11 mouse cellular contexts compared by ENCODE assay signal in the genomic region with DNA sequence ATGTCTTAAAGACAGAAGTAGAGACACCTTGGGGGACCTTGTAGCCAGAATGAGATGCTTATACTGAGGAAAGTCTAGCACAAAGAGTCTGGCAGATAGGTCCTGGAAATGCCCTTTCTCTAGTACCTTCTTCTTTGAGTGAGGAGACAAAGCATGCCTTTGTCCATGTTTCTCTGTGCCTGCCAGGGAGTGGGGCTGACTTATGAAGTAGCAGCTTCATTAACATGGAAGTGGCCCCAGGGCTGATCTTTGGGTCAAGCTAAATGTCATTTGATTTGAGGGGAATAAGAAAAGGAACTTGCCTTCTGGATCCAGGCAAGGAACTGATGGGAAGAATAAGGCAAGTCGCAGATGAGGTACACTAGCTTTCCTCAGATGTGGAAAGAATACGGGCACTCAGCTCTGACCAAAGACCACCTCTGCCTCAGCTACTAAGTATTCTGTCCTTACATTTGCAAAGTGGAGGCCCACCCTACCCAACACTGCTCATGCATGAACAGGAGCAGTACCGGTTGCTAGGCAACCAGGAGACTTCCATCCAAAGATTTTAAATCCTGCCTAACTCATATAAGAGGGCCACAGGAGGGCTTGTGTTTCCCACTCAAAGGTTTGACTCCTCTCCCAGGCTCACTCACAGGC.
DNase-seq lines count a peak whose midpoint lies in the region; ATAC-seq lines count a peak whose summit lies in the region.
"Had no signal": no experiment of that assay in that cellular context is flagged by ENCODE, and none has a peak within 500 bp of the region (broad histone marks: within the 10 kb centered on the region; RNA-seq: fewer than 3 reads in every experiment).

No protein-coding gene starts in this region.

- H3K36me3 ChIP-seq in kidney, embryonic 16.5 days (ENCODE audit: insufficient read depth, low read length): no peaks in the 10 kb centered on the region
- no peaks in the 10 kb centered on the region for H3K36me3 ChIP-seq in embryonic facial prominence, embryonic 14.5 days (ENCODE audit: control insufficient read depth, insufficient read depth, low read length)
- H3K36me3 ChIP-seq in hindbrain, embryonic 16.5 days (ENCODE audit: control insufficient read depth, insufficient read depth, low read length): no peaks in the 10 kb centered on the region
- H3K36me3 ChIP-seq in neural tube, embryonic 14.5 days (ENCODE audit: control insufficient read depth, insufficient read depth, low read length): no peaks in the 10 kb centered on the region
- no peaks in the 10 kb centered on the region for H3K36me3 ChIP-seq in heart, embryonic 10.5 days
- H3K36me3 ChIP-seq: embryonic facial prominence, embryonic 15.5 days; limb, embryonic 15.5 days had no signal

- H3K27me3 ChIP-seq in kidney, embryonic 16.5 days (ENCODE audit: insufficient read depth, low read length): no peaks in the 10 kb centered on the region
- no peaks in the 10 kb centered on the region for H3K27me3 ChIP-seq in embryonic facial prominence, embryonic 14.5 days (replicated peaks; ENCODE audit: control insufficient read depth, insufficient read depth, low read length)
- no peaks in the 10 kb centered on the region for H3K27me3 ChIP-seq in hindbrain, embryonic 16.5 days (replicated peaks; ENCODE audit: control insufficient read depth, insufficient read depth, low read length)
- H3K27me3 ChIP-seq in neural tube, embryonic 14.5 days (ENCODE audit: control insufficient read depth, insufficient read depth, low read length): no peaks in the 10 kb centered on the region
- no peaks in the 10 kb centered on the region for H3K27me3 ChIP-seq in heart, embryonic 10.5 days (ENCODE audit: insufficient read depth, poor library complexity, severe bottlenecking)
- H3K27me3 ChIP-seq: embryonic facial prominence, embryonic 15.5 days; limb, embryonic 15.5 days had no signal

- no peak overlapping the region for H3K4me3 ChIP-seq in kidney, embryonic 16.5 days (ENCODE audit: low read length)
- no peak overlapping the region for H3K4me3 ChIP-seq in embryonic facial prominence, embryonic 14.5 days (ENCODE audit: low read depth, low read length)
- no peak overlapping the region for H3K4me3 ChIP-seq in hindbrain, embryonic 16.5 days (ENCODE audit: low read length)
- H3K4me3 ChIP-seq in neural tube, embryonic 14.5 days (ENCODE audit: low read depth, low read length): no peak overlapping the region
- no peak overlapping the region for H3K4me3 ChIP-seq in heart, embryonic 10.5 days
- H3K4me3 ChIP-seq: embryonic facial prominence, embryonic 15.5 days; limb, embryonic 15.5 days had no signal

- no peak overlapping the region for H3K27ac ChIP-seq in kidney, embryonic 16.5 days (ENCODE audit: low read length)
- no peak overlapping the region for H3K27ac ChIP-seq in embryonic facial prominence, embryonic 14.5 days (replicated peaks; ENCODE audit: low read depth, low read length)
- H3K27ac ChIP-seq in hindbrain, embryonic 16.5 days (ENCODE audit: low read depth, low read length): no peak overlapping the region; the same call in 1 of the 2 replicates
- H3K27ac ChIP-seq in neural tube, embryonic 14.5 days (ENCODE audit: low read depth, low read length): no peak overlapping the region
- H3K27ac ChIP-seq in heart, embryonic 10.5 days: no peak overlapping the region
- H3K27ac ChIP-seq: embryonic facial prominence, embryonic 15.5 days; limb, embryonic 15.5 days had no signal

- no peak overlapping the region for H3K9ac ChIP-seq in kidney, embryonic 16.5 days (replicated peaks; ENCODE audit: low read length)
- no peak overlapping the region for H3K9ac ChIP-seq in embryonic facial prominence, embryonic 14.5 days (ENCODE audit: low read depth, low read length)
- H3K9ac ChIP-seq in hindbrain, embryonic 16.5 days (ENCODE audit: low read depth, low read length): no peak overlapping the region
- H3K9ac ChIP-seq in neural tube, embryonic 14.5 days (replicated peaks; ENCODE audit: low read depth, low read length): no peak overlapping the region
- H3K9ac ChIP-seq: embryonic facial prominence, embryonic 15.5 days; limb, embryonic 15.5 days had no signal

- no peaks in the 10 kb centered on the region for H3K4me1 ChIP-seq in kidney, embryonic 16.5 days (ENCODE audit: insufficient read depth, low read length)
- H3K4me1 ChIP-seq in embryonic facial prominence, embryonic 14.5 days (ENCODE audit: control insufficient read depth, insufficient read depth, low read length): no peaks in the 10 kb centered on the region
- H3K4me1 ChIP-seq in hindbrain, embryonic 16.5 days (ENCODE audit: control insufficient read depth, insufficient read depth, low read depth, low read length): peaks cover 5% of the 10 kb centered on the region; the same call in 1 of the 2 replicates
- H3K4me1 ChIP-seq in neural tube, embryonic 14.5 days (ENCODE audit: control insufficient read depth, insufficient read depth, low read length): peaks cover 3% of the 10 kb centered on the region; the same call in 1 of the 2 replicates
- no peaks in the 10 kb centered on the region for H3K4me1 ChIP-seq in heart, embryonic 10.5 days
- H3K4me1 ChIP-seq: embryonic facial prominence, embryonic 15.5 days; limb, embryonic 15.5 days had no signal

- no peak overlapping the region for H3K4me2 ChIP-seq in kidney, embryonic 16.5 days (replicated peaks; ENCODE audit: low read depth, low read length)
- no peak overlapping the region for H3K4me2 ChIP-seq in embryonic facial prominence, embryonic 14.5 days (ENCODE audit: low read depth, low read length)
- no peak overlapping the region for H3K4me2 ChIP-seq in hindbrain, embryonic 16.5 days (ENCODE audit: low read length)
- no peak overlapping the region for H3K4me2 ChIP-seq in neural tube, embryonic 14.5 days (ENCODE audit: low read depth, low read length)
- H3K4me2 ChIP-seq: embryonic facial prominence, embryonic 15.5 days; limb, embryonic 15.5 days had no signal

- DNase-seq in kidney, postnatal 25 days: no peak
- DNase-seq in embryonic facial prominence, embryonic 14.5 days (ENCODE audit: low spot score): peak; percentile 26
- no peak for DNase-seq in adrenal gland, adult (ENCODE audit: inconsistent age in 2 of 2, low spot score in 1 of 2)
- DNase-seq in urinary bladder, postnatal 10 days (ENCODE audit: low spot score): no peak
- DNase-seq in heart, embryonic 10.5 days (ENCODE audit: low spot score): no peak
- DNase-seq: gastrocnemius, postnatal 36 days had no signal

- ATAC-seq in kidney, embryonic 16.5 days (ENCODE audit: low FRiP score, low TSS enrichment): peak; percentile 90
- ATAC-seq in embryonic facial prominence, embryonic 14.5 days (ENCODE audit: low read depth): peak; percentile 53; the same call in 1 of the 2 replicates
- peak; percentile 99 for ATAC-seq in hindbrain, embryonic 16.5 days
- ATAC-seq in neural tube, embryonic 14.5 days (ENCODE audit: low read depth): peak; percentile 95

- WGBS in kidney, embryonic 16.5 days: 68% methylated on average over 3 of the region's 3 CpGs
- 52% methylated on average over 3 of the region's 3 CpGs for WGBS in embryonic facial prominence, embryonic 14.5 days
- 34% methylated on average over 3 of the region's 3 CpGs for WGBS in hindbrain, embryonic 16.5 days
- WGBS in neural tube, embryonic 14.5 days: 42% methylated on average over 3 of the region's 3 CpGs
- WGBS in heart, embryonic 10.5 days: 79% methylated on average over 3 of the region's 3 CpGs

- H3K9me3 ChIP-seq in kidney, embryonic 16.5 days (ENCODE audit: low read length): no peaks in the 10 kb centered on the region
- no peaks in the 10 kb centered on the region for H3K9me3 ChIP-seq in embryonic facial prominence, embryonic 14.5 days (ENCODE audit: control insufficient read depth, low read length)
- no peaks in the 10 kb centered on the region for H3K9me3 ChIP-seq in hindbrain, embryonic 16.5 days (ENCODE audit: control insufficient read depth, low read length)
- H3K9me3 ChIP-seq in neural tube, embryonic 14.5 days (ENCODE audit: control insufficient read depth, low read length): no peaks in the 10 kb centered on the region
- H3K9me3 ChIP-seq in heart, embryonic 10.5 days: no peaks in the 10 kb centered on the region
- H3K9me3 ChIP-seq: embryonic facial prominence, embryonic 15.5 days; limb, embryonic 15.5 days had no signal
